Mouse (Mus musculus) monocyte, adult 2 months (primary cell): ENCODE measurements around the gene AC161166.1.

ENCODE experiments used
- DNase-seq, 2 experiments: peaks; one replicate each; pipeline ENCODE4 v3.0.0; 2022; ENCODE audit warnings: low spot score in 2 of 2, low read depth in 1 of 2

AC161166.1 gene

DNA sequence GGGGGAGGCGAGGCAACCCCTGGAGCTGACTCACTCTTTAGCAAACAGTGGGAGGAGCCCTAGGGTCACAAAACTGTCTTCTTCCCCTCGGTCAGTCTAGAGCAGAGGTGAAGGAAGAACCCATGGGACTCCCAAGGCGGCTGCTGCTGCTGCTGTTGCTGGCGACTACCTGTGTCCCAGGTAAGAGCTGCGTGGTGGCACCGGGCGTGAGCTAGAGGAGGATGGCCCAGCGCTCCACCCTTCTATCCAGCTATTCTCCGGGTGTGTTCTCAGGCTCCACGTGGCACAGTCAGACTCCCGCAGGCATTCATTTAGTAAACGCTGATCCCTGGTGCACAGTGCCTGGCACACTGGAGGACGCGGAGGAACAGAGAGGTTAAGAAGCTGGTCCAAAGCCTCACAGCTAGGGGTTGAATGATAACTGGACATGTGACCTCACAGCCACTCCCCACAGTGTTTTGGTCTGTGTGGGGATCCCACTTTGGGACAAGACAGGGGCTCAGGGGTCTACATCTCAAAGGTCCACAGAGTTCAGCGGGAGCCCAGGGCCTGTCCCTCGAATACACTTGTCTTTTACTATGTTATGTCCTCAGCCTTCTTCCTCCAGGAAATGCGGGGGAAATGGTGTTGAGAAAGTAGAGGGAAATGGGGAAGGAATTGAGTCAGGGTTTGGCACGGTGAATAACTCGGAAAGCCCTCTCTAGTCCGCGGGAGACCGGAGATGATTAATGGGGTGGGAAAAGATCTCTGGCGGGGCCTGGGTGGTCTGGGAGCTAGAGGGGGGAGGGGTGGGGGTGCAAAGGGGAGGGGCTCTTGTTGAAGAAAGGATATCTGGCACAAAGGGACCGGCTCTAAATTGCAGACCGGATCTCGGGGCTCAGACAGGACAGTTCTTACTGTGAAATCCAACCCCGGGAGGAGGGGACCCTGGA lies 49.6 kb downstream of the AC161166.1 start, which contains the start of gene Plaur:
Gene Plaur (plus strand): TSS at position 97 of the 932 bp plus-strand sequence.
- DNase-seq: peak in 1 of 2 experiments; percentile 76

DNA sequence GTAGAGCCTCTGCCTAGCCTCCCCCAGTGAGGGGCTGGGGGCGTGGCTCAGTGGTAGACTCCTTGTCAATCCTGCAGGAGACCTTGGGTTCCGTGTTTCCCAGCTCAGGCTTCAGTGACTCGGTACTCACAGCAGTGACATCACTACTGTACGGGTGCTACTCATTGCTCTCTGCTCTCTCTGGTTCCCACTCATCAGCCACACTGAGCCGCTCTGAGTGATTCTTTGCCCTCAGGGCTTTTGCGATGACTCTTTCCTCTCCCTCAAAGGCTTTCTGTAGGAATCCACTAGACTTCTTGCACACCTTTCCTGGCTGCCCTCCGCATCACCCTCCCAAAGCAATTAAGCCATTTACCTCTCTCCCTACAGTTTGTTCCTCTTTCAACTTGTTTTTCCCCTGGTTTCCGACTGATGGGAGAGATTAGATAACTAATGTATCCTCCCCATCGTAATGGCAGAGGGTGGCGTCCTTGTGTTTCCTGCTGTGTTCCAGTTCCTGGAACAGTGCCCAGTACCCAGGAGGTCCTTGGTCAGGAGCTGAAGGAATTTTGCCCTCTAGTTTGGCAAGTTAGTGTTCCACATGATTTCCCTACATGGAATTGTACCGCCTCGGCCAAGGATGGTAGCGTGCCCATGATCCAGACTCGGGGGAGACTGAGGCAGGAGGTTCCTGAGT lies 50.7 kb downstream of the AC161166.1 start:
- DNase-seq: peak in 1 of 2 experiments; percentile 48
